Mouse (Mus musculus) E14TG2a.4 (cell line): ENCODE measurements around the gene Rhebl1.

Experiments
- CTCF ChIP-seq: conservative IDR thresholded peaks from 2 replicates; pipeline ENCODE4 v1.5.1; 2014; ENCODE audit warnings: low read length
- POU5F1 ChIP-seq: IDR thresholded peaks from 2 replicates; pipeline ENCODE4 v1.6.1; 2014; ENCODE audit warnings: low read length, borderline replicate concordance

DNA sequence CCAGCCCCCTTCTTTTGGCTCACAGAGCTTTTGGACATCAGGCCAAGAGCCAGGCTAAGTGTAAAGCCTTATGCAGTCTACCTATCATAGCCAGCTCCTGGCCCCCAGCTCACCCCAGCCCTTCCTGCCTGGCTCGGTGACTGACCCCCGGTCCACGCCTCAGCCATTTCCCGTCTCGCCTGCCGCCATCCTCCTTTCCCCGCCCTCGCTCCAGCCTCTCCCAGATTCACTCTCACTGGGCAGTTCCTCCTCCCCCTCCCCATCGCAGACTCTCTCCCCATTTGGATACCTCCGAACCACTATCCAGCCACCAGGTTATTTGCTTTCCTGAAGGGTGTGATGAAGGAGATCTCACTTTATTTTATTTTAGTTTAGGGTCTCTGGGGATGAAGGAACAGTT lies 3.2 kb upstream of the Rhebl1 start:
- TF ChIP-seq CTCF, result no peak
- TF ChIP-seq POU5F1, result no peak
